Mouse (Mus musculus) heart, adult 18-20 months (tissue): Measurements from ENCODE around the gene Adamtsl1. TPM values are rescaled to one million over a fixed set of nuclear protein-coding genes. Genes with fewer than 3 reads are reported as not detected.
A peak's percentile ranks its signal among the peaks of the same experiment; 100 is the strongest.

Experiments
- DNase-seq, 2 experiments: peaks; one replicate each; pipeline ENCODE4 v3.0.0; 2021 to 2022; ENCODE audit warnings: mixed read lengths in 1 of 2
- total RNA-seq, 2 experiments: library from RNA; stranded (reverse); gene quantifications; 2 replicates each; pipeline ENCODE4 v1.2.3; 2021

Adamtsl1 gene
- total RNA-seq, 2 experiments from 2014 or later: 1.1 to 2.9 TPM

- DNase-seq: peak in 1 of 2 experiments; percentile 9
Measured at GRCm38 (mm10) chr4:86203288-86203687, 689.3 kb downstream of the Adamtsl1 start.

GRCm38 (mm10) chr4:86224875-86225274 lies 710.9 kb downstream of the Adamtsl1 start:
- DNase-seq: no peak

GRCm38 (mm10) chr4:86227096-86227495 lies 713.1 kb downstream of the Adamtsl1 start:
- DNase-seq: no peak

- peak in 1 of 2 experiments; percentile 9 for DNase-seq
Measured at GRCm38 (mm10) chr4:86233197-86233596, 719.2 kb downstream of the Adamtsl1 start.

GRCm38 (mm10) chr4:86241854-86242424 lies 728.0 kb downstream of the Adamtsl1 start:
- no peak for DNase-seq

- DNase-seq: no peak
Measured at GRCm38 (mm10) chr4:86270085-86270484, 756.1 kb downstream of the Adamtsl1 start.

- no peak for DNase-seq
Measured at GRCm38 (mm10) chr4:86273703-86274355, 759.9 kb downstream of the Adamtsl1 start.

GRCm38 (mm10) chr4:86274663-86275062 lies 760.7 kb downstream of the Adamtsl1 start:
- DNase-seq: no peak

- DNase-seq: no peak
Measured at GRCm38 (mm10) chr4:86276021-86276813, 762.2 kb downstream of the Adamtsl1 start.

- no peak for DNase-seq
Measured at GRCm38 (mm10) chr4:86278546-86278945, 764.6 kb downstream of the Adamtsl1 start.

GRCm38 (mm10) chr4:86286572-86286971 lies 772.6 kb downstream of the Adamtsl1 start:
- no peak for DNase-seq

- DNase-seq: peak in 1 of 2 experiments; percentile 27
Measured at GRCm38 (mm10) chr4:86288264-86288663, 774.3 kb downstream of the Adamtsl1 start.

GRCm38 (mm10) chr4:86289511-86290273 lies 775.7 kb downstream of the Adamtsl1 start:
- DNase-seq: no peak

- DNase-seq: no peak
Measured at GRCm38 (mm10) chr4:86294828-86295251, 780.9 kb downstream of the Adamtsl1 start.

GRCm38 (mm10) chr4:86301469-86301868 lies 787.5 kb downstream of the Adamtsl1 start:
- no peak for DNase-seq

- no peak for DNase-seq
Measured at GRCm38 (mm10) chr4:86302095-86302494, 788.1 kb downstream of the Adamtsl1 start.

- DNase-seq: no peak
Measured at GRCm38 (mm10) chr4:86306753-86307152, 792.8 kb downstream of the Adamtsl1 start.

- no peak for DNase-seq
Measured at GRCm38 (mm10) chr4:86309178-86309577, 795.2 kb downstream of the Adamtsl1 start.

- peak; percentile 55 to 57 for DNase-seq
Measured at GRCm38 (mm10) chr4:86310806-86311730, 797.1 kb downstream of the Adamtsl1 start.

GRCm38 (mm10) chr4:86312366-86312765 lies 798.4 kb downstream of the Adamtsl1 start:
- no peak for DNase-seq

- DNase-seq: no peak
Measured at GRCm38 (mm10) chr4:86314442-86314841, 800.5 kb downstream of the Adamtsl1 start.
